Mouse (Mus musculus) embryonic fibroblast, embryonic 13.5 days (primary cell): ENCODE measurements around the gene Ppp6c. TPM values are rescaled to one million over a fixed set of nuclear protein-coding genes. Genes with fewer than 3 reads are reported as not detected.

Experiments
- H3K27ac ChIP-seq: 2 replicates; pipeline ENCODE4 v1.5.1; 2012; ENCODE audit warnings: low read length, control low read depth, inconsistent platforms; ENCODE audit not compliant: insufficient read depth
- H3K4me1 ChIP-seq: 2 replicates; pipeline ENCODE4 v1.6.1; 2011; ENCODE audit warnings: low read length; ENCODE audit not compliant: control insufficient read depth, insufficient read depth
- H3K4me3 ChIP-seq: 2 replicates; pipeline ENCODE4 v1.5.1; 2011; ENCODE audit warnings: mild to moderate bottlenecking, control low read depth, low read length; ENCODE audit not compliant: insufficient read depth
- CTCF ChIP-seq: IDR thresholded peaks from 2 replicates; pipeline ENCODE4 v1.5.1; 2011; ENCODE audit warnings: mild to moderate bottlenecking, control low read depth, low read length, moderate library complexity, borderline replicate concordance; ENCODE audit not compliant: insufficient read depth
- POLR2A ChIP-seq: IDR thresholded peaks from 2 replicates; pipeline ENCODE4 v1.6.1; 2011; ENCODE audit warnings: low read depth, mild to moderate bottlenecking, control low read depth, low read length, moderate library complexity
- polyA plus RNA-seq: library from polyadenylated mRNA; stranded (reverse); fragments of >200 nt; gene quantifications from 2 replicates; pipeline ENCODE4 v1.2.4, GENCODE M21; 2011; ENCODE audit warnings: low read depth; ENCODE audit not compliant: missing spikeins, insufficient read length

Ppp6c gene
- polyA plus RNA-seq, 1 experiment = 89.2 TPM

DNA sequence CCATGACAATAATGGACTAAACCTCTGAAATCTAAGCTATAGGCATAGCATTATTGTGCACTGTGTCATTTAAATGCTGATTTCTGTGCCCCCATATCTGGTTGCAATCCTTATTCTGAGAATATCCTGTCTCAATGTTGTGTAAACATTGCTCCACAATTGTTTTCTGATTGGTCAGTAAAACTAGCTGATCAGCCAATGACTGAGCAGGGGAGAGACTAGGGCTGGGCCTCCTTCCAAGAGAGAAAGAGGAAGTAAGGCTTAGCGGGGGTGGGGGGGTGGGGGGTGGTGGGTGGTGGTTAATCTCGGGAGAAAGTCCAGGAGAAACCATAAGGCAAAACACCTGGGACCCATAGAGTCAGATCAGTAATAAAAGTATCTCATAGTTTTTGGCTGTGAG, 78.2 kb downstream of the Ppp6c start:
- Histone ChIP-seq H3K4me1 (no peaks in the 10 kb centered on the region), H3K4me3 (no peak overlapping the region), H3K27ac (no peak overlapping the region)
- TF ChIP-seq POLR2A (no peak), CTCF (no peak)

DNA sequence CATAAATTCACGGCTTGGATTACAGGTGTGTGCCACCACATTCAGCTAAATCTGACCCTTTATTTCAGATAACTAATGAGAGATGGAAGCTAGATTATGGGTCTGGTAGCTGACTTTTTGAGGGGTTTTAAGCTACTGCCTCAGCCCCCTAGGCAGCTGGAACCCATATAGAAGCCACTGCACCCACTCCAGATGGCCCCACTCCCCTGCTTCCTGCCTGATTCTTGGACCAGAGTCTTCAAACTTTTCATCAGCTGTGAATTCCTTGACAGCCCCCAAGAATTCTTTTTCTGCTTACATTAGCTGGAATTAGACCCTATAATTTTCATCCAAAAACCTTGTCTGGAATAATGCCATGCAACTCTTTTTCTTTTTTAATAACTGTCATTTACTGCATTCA, 79.8 kb downstream of the Ppp6c start:
- no peak for TF ChIP-seq POLR2A
- no peak overlapping the region for H3K27ac ChIP-seq

More for the DNA sequence above, 79.8 kb downstream of the Ppp6c start:
- no peaks in the 10 kb centered on the region for H3K4me1 ChIP-seq
- no peak overlapping the region for H3K4me3 ChIP-seq

Other genes with a start within 250 kb of the Ppp6c start
- gene Wdr38, start 229.0 kb downstream of the Ppp6c start, polyA plus RNA-seq = 0.26 and 0.67 TPM in 2 replicates
- gene Arpc5l, start 221.1 kb downstream of the Ppp6c start, polyA plus RNA-seq = 54.6 and 64.3 TPM in 2 replicates
- 266 and 282 TPM in 2 replicates for gene Rpl35, start 220.8 kb downstream of the Ppp6c start, polyA plus RNA-seq
- 28.0 and 36.3 TPM in 2 replicates for gene Golga1, start 160.9 kb downstream of the Ppp6c start, polyA plus RNA-seq
- gene Scai, start 35.7 kb downstream of the Ppp6c start, polyA plus RNA-seq = 18.4 and 22.6 TPM in 2 replicates